Mouse (Mus musculus) C2C12 (cell line): Measurements from ENCODE around the gene Rasal1. TPM values are rescaled to one million over a fixed set of nuclear protein-coding genes. Genes with fewer than 3 reads are reported as not detected.

Experiments used
- H3K27me3 ChIP-seq: one replicate; pipeline ENCODE4 v1.6.1; 2011; ENCODE audit not compliant: control insufficient read depth, insufficient read depth, insufficient read length
- H3K36me3 ChIP-seq: one replicate; pipeline ENCODE4 v1.6.1; 2011; ENCODE audit not compliant: control insufficient read depth, insufficient read depth
- H3K4me3 ChIP-seq: one replicate; pipeline ENCODE4 v1.5.1; 2011; ENCODE audit warnings: mild to moderate bottlenecking, control low read depth; ENCODE audit not compliant: poor library complexity, insufficient read depth, severe bottlenecking
- H3K79me2 ChIP-seq: one replicate; pipeline ENCODE4 v1.6.1; 2011; ENCODE audit not compliant: control insufficient read depth, insufficient read depth
- H3K79me3 ChIP-seq: one replicate; pipeline ENCODE4 v1.6.1; 2011; ENCODE audit warnings: low read depth, control low read depth
- H3ac ChIP-seq: one replicate; pipeline ENCODE3; 2011; ENCODE audit warnings: low read depth; ENCODE audit not compliant: control insufficient read depth, insufficient read length
- CEBPB ChIP-seq: IDR thresholded peaks from one replicate; pipeline ENCODE4 v1.6.1; 2011; ENCODE audit warnings: low read depth, mild to moderate bottlenecking, control low read depth, moderate library complexity
- CTCF ChIP-seq: IDR thresholded peaks from one replicate; pipeline ENCODE4 v1.5.1; 2011; ENCODE audit not compliant: control insufficient read depth, insufficient read depth, insufficient read length
- FOSL1 ChIP-seq: IDR thresholded peaks from one replicate; pipeline ENCODE4 v1.8.0; 2011; ENCODE audit warnings: mild to moderate bottlenecking, low read length; ENCODE audit not compliant: poor library complexity, insufficient read depth, severe bottlenecking
- MAX ChIP-seq: IDR thresholded peaks from one replicate; pipeline ENCODE4 v1.6.1; 2011; ENCODE audit warnings: mild to moderate bottlenecking, control low read depth
- MYOD1 ChIP-seq: IDR thresholded peaks from one replicate; pipeline ENCODE4 v1.6.1; 2011; ENCODE audit warnings: low read depth; ENCODE audit not compliant: control insufficient read depth, insufficient read length
- MYOG ChIP-seq: IDR thresholded peaks from one replicate; pipeline ENCODE4 v1.6.1; 2011; ENCODE audit not compliant: control insufficient read depth, insufficient read length; ENCODE audit errors: extremely low read depth
- USF1 ChIP-seq: IDR thresholded peaks from one replicate; pipeline ENCODE4 v1.6.1; 2011; ENCODE audit warnings: low read depth, mild to moderate bottlenecking, control low read depth, moderate library complexity
- polyA plus RNA-seq: library from polyadenylated mRNA; unstranded; fragments of >200 nt; fragmentation: generic; extraction: Trizol; gene quantifications from one replicate; pipeline ENCODE4 v1.2.1, GENCODE M21; 2012; ENCODE audit warnings: missing spikeins

Gene Rasal1
- polyA plus RNA-seq, 1 experiment, result not detected

DNA sequence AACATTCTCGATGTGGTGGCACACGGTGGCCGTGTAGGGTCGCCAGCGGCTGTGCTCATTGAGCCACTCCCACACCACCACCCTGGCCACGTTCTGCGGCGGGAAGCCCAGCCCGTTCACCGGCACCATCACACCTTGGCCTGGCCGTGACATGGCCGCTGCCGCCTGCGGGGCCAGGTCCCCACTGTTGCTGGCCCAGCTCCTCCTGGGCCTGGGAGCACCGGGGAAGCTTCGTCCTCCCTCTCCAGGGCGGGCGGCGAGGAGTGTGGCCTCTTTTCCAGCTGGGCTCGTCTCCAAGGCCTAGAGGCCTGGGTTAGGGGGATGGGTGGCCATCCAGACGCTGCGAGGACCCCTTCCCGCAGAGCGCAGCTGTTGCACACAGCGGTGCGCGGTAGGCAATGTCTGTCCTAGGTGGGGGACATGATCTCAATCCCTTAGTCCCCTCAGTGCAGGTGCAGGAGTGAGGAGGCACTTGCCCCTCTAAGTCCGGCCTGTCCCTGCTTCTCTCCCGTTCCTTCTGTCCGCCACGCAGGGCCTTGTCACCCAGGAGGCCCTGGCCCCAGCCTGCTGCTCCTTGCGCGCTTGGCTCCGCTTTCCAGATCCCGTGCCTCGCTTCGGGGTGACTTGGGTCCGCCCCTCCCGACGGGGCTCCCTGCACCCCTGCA is 61.7 kb downstream of the Rasal1 start:
- H3K27me3 ChIP-seq, result peaks cover 86% of the 10 kb centered on the region
- no peaks in the 10 kb centered on the region for H3K79me2 ChIP-seq
- no peak overlapping the region for H3ac ChIP-seq
- no peak for TF ChIP-seq MAX
- TF ChIP-seq MYOD1, result no peak
- TF ChIP-seq MYOG, result no peak
- no peak for TF ChIP-seq FOSL1
- no peak for TF ChIP-seq CEBPB
- TF ChIP-seq CTCF, result no peak
- TF ChIP-seq USF1, result no peak
- no peaks in the 10 kb centered on the region for H3K36me3 ChIP-seq
- H3K4me3 ChIP-seq, result no peak overlapping the region
- no peaks in the 10 kb centered on the region for H3K79me3 ChIP-seq

DNA sequence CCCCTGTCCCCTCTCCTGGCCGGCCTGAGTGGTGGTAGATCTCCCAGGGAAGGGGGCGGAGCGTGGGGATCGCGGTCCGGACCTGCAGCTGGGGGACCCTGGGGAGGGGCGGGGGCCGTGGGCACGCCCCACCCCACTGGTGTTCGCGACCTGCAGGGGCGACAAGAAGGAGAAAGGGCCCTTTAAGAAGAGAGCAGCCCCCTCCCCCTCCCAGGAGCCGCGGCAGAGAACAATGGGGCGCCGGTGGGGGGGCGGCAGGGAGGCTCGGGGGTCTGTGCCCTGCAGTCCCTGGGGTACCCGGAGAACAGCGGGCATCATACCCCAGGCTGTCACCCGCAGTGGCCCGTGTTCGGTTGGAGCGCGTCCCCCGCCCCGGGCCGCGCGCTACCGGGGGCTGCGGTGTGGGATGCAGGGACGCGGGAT is 62.2 kb downstream of the Rasal1 start:
- TF ChIP-seq CTCF (no peak), FOSL1 (no peak), MAX (no peak), MYOD1 (no peak), USF1 (no peak), MYOG (no peak), CEBPB (no peak)
- Histone ChIP-seq H3K27me3 (peaks cover 85% of the 10 kb centered on the region), H3K4me3 (no peak overlapping the region)

DNA sequence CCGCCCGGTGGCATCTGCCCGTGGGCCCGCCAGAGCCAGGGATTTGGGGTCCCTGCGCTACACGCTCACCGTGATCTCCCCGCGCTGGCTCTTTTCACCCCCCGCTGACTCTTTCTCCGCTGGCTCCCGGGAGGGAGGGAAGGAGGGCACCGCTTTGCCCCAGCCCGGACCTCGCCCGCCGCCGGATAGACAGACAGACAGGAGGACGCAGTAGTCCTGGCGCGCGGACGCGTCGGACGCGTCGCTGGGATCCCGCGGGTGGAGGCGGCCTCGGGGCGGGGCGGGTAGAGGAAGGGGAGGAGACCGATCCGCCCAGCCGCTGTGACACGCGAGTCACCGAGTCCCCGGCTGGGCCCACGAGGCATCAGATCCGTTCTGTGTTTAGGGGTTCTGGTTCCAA is 62.8 kb downstream of the Rasal1 start:
- H3K79me3 ChIP-seq, result no peaks in the 10 kb centered on the region
- H3ac ChIP-seq, result no peak overlapping the region
- no peak overlapping the region for H3K4me3 ChIP-seq
- no peaks in the 10 kb centered on the region for H3K79me2 ChIP-seq
- peaks cover 83% of the 10 kb centered on the region for H3K27me3 ChIP-seq
- no peaks in the 10 kb centered on the region for H3K36me3 ChIP-seq
- TF ChIP-seq CTCF (no peak), CEBPB (no peak), MYOG (no peak), MYOD1 (no peak), USF1 (no peak), MAX (no peak), FOSL1 (no peak)

More for the DNA sequence above, 62.2 kb downstream of the Rasal1 start:
- Histone ChIP-seq H3K36me3 (no peaks in the 10 kb centered on the region), H3K79me3 (no peaks in the 10 kb centered on the region), H3ac (no peak overlapping the region), H3K79me2 (no peaks in the 10 kb centered on the region)

DNA sequence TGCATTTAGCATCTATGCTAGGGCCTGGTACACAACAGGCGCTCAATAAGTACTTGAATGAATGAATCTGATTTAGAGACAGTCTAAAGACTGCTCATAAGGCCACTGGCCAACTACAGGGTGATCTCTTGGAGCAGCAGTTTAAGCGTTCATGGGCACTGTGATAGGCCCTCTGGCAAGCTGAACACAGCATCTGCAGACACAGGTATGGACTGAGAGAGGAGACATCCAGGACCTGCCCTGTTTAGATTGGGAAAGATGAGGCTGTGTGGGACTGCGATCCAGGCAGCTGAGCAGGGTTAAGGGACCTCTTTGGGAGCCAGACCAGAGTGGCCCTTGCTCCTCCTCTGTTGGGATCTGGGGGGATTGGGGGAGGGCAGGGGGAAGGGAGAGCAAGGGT is 63.2 kb downstream of the Rasal1 start, which contains the start of gene Dtx1:
Gene Dtx1 (minus strand): TSS at position 101 of the 400 bp plus-strand sequence.
- H3K27me3 ChIP-seq, result peaks cover 82% of the 10 kb centered on the region
- H3K36me3 ChIP-seq, result no peaks in the 10 kb centered on the region
- H3ac ChIP-seq, result no peak within 1 kb of the TSS
- no peaks in the 10 kb centered on the region for H3K79me3 ChIP-seq
- no peak for TF ChIP-seq MYOG
- TF ChIP-seq MYOD1, result no peak
- TF ChIP-seq MAX, result no peak
- H3K4me3 ChIP-seq, result no peak within 1 kb of the TSS
- H3K79me2 ChIP-seq, result no peaks in the 10 kb centered on the region

DNA sequence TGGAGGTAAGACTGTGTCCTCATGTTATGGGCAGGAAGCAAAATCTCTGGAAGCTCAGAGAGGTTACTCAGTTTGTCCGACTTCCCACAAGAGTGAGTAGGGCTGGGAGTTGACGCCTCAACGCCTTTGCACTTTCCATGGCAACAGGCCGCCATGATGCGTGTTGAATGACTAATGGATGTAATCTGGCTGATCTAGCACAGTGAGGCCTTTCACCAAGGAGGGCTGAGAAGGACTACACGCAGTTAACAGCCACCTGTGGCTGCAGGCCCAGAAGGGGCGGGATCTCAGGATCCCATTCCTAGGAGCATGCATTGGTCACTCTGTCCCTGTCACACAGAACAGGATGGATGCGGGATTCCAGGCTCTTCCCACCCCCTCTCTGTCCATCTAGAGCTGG is 64.1 kb downstream of the Rasal1 start:
- no peaks in the 10 kb centered on the region for H3K79me3 ChIP-seq
- H3K36me3 ChIP-seq, result no peaks in the 10 kb centered on the region
- H3K4me3 ChIP-seq, result no peak overlapping the region
- no peaks in the 10 kb centered on the region for H3K79me2 ChIP-seq
- TF ChIP-seq MYOD1 (no peak), MYOG (no peak), MAX (no peak), CEBPB (no peak), USF1 (no peak), CTCF (no peak), FOSL1 (no peak)
- H3ac ChIP-seq, result no peak overlapping the region
- peaks cover 79% of the 10 kb centered on the region for H3K27me3 ChIP-seq

DNA sequence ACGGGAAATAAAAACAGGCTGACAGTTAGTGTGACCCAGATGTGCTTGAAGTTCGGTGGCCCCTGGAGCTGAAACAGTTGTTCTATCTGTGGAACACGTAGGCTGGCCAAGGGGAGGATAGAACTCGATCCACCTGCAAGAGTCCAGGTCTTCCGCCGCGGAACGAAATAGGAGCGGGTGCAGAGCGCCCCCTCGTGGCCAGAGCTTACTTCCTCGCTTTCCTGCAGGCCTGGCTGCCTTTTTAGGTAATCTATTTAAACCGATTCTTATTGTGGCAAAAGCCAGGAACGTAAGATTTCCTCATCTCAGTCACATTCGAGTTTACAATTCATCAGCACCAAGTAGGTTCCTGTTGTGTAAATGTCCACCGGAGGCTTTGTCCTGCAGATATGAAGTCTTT is 65.7 kb downstream of the Rasal1 start:
- TF ChIP-seq MYOD1 (no peak), CEBPB (no peak), FOSL1 (no peak), MYOG (no peak), MAX (no peak), CTCF (peak; percentile 70), USF1 (no peak)
- H3K4me3 ChIP-seq, result no peak overlapping the region
- no peak overlapping the region for H3ac ChIP-seq
- H3K27me3 ChIP-seq, result peaks cover 64% of the 10 kb centered on the region
- no peaks in the 10 kb centered on the region for H3K79me3 ChIP-seq
- H3K36me3 ChIP-seq, result no peaks in the 10 kb centered on the region
- H3K79me2 ChIP-seq, result no peaks in the 10 kb centered on the region
